Mouse (Mus musculus): ENCODE results near the gene D230025D16Rik. TPM values are rescaled to one million over a fixed set of nuclear protein-coding genes. Genes with fewer than 3 reads are reported as not detected.

Gene D230025D16Rik
- polyA plus RNA-seq, 1 experiment from 2014 or later = 39.9 TPM

- H3K4me3 ChIP-seq (replicated peaks; ENCODE audit: low read depth, low read length) = peak overlapping the region; percentile 97
- 60% methylated on average over 18 of the region's 18 CpGs for WGBS
- H3K9me3 ChIP-seq (ENCODE audit: control insufficient read depth, low read length) = no peaks in the 10 kb centered on the region
- peaks cover 51% of the 10 kb centered on the region for H3K36me3 ChIP-seq (ENCODE audit: control insufficient read depth, insufficient read depth, low read length)
- H3K9ac ChIP-seq (replicated peaks; ENCODE audit: low read length) = peak overlapping the region; percentile 93
- no peak overlapping the region for H3K27ac ChIP-seq (replicated peaks; ENCODE audit: low read depth, low read length)
- H3K4me1 ChIP-seq (ENCODE audit: control insufficient read depth, insufficient read depth, low read length) = peaks cover 12% of the 10 kb centered on the region
- peak overlapping the region; percentile 95 for H3K4me2 ChIP-seq (ENCODE audit: low read length)
- no peaks in the 10 kb centered on the region for H3K27me3 ChIP-seq (ENCODE audit: control insufficient read depth, insufficient read depth, low read length)
- DNase-seq (no peak), ATAC-seq (ENCODE audit: low FRiP score, low TSS enrichment) (no peak)
Observed at GRCm38 (mm10) chr8:105298351-105299252, 73.7 kb downstream of the D230025D16Rik start.

GRCm38 (mm10) chr8:105299962-105300361 is 75.0 kb downstream of the D230025D16Rik start:
- no peak overlapping the region for H3K9ac ChIP-seq (replicated peaks; ENCODE audit: low read length)
- H3K9me3 ChIP-seq (ENCODE audit: control insufficient read depth, low read length) = no peaks in the 10 kb centered on the region
- H3K36me3 ChIP-seq (ENCODE audit: control insufficient read depth, insufficient read depth, low read length) = peaks cover 64% of the 10 kb centered on the region
- DNase-seq = no peak
- 95% methylated on average over 8 of the region's 8 CpGs for WGBS
- H3K4me1 ChIP-seq (ENCODE audit: control insufficient read depth, insufficient read depth, low read length) = peaks cover 12% of the 10 kb centered on the region
- no peaks in the 10 kb centered on the region for H3K27me3 ChIP-seq (ENCODE audit: control insufficient read depth, insufficient read depth, low read length)
- no peak overlapping the region for H3K4me2 ChIP-seq (ENCODE audit: low read length)
- H3K4me3 ChIP-seq (replicated peaks; ENCODE audit: low read depth, low read length) = no peak overlapping the region
- H3K27ac ChIP-seq (replicated peaks; ENCODE audit: low read depth, low read length) = no peak overlapping the region
- no peak for ATAC-seq (ENCODE audit: low FRiP score, low TSS enrichment)

Other genes starting within 250 kb of the D230025D16Rik start
- gene Ces2h, start 224.3 kb upstream of the D230025D16Rik start, polyA plus RNA-seq (2014; fragmentation: Nextera tagmentation; extraction: Ambion mirVana) = not detected in 2 replicates
- not detected in 2 replicates for gene Ces3a, start 176.5 kb upstream of the D230025D16Rik start, polyA plus RNA-seq (2014; fragmentation: Nextera tagmentation; extraction: Ambion mirVana)
- not detected in 2 replicates for gene Ces3b, start 141.4 kb upstream of the D230025D16Rik start, polyA plus RNA-seq (2014; fragmentation: Nextera tagmentation; extraction: Ambion mirVana)
- not detected in 2 replicates for gene Ces4a, start 93.3 kb upstream of the D230025D16Rik start, polyA plus RNA-seq (2014; fragmentation: Nextera tagmentation; extraction: Ambion mirVana)
- gene Cbfb, start 54.5 kb upstream of the D230025D16Rik start, polyA plus RNA-seq (2014; fragmentation: Nextera tagmentation; extraction: Ambion mirVana) = 25.7 and 34.7 TPM in 2 replicates
- gene B3gnt9, start 30.0 kb downstream of the D230025D16Rik start, polyA plus RNA-seq (2014; fragmentation: Nextera tagmentation; extraction: Ambion mirVana) = 3.2 and 5.6 TPM in 2 replicates
- 13.5 and 15.0 TPM in 2 replicates for gene Tradd, start 39.5 kb downstream of the D230025D16Rik start, polyA plus RNA-seq (2014; fragmentation: Nextera tagmentation; extraction: Ambion mirVana)
- 0.72 and 0.96 TPM in 2 replicates for gene Fbxl8, start 39.5 kb downstream of the D230025D16Rik start, polyA plus RNA-seq (2014; fragmentation: Nextera tagmentation; extraction: Ambion mirVana)
- 0.14 and 0.35 TPM in 2 replicates for gene Hsf4, start 44.7 kb downstream of the D230025D16Rik start, polyA plus RNA-seq (2014; fragmentation: Nextera tagmentation; extraction: Ambion mirVana)
- 3.0 and 4.2 TPM in 2 replicates for gene Nol3, start 51.0 kb downstream of the D230025D16Rik start, polyA plus RNA-seq (2014; fragmentation: Nextera tagmentation; extraction: Ambion mirVana)
- 65.7 and 98.8 TPM in 2 replicates for gene 4931428F04Rik, start 64.7 kb downstream of the D230025D16Rik start, polyA plus RNA-seq (2014; fragmentation: Nextera tagmentation; extraction: Ambion mirVana)
- gene Exoc3l, start 71.0 kb downstream of the D230025D16Rik start, polyA plus RNA-seq (2014; fragmentation: Nextera tagmentation; extraction: Ambion mirVana) = 8.6 and 13.1 TPM in 2 replicates
- 43.9 and 51.7 TPM in 2 replicates for gene E2f4, start 72.5 kb downstream of the D230025D16Rik start, polyA plus RNA-seq (2014; fragmentation: Nextera tagmentation; extraction: Ambion mirVana)
- gene Elmo3, start 80.5 kb downstream of the D230025D16Rik start, polyA plus RNA-seq (2014; fragmentation: Nextera tagmentation; extraction: Ambion mirVana) = 0.55 and 1.1 TPM in 2 replicates
- 0.72 and 0.86 TPM in 2 replicates for gene Lrrc29, start 101.1 kb downstream of the D230025D16Rik start, polyA plus RNA-seq (2014; fragmentation: Nextera tagmentation; extraction: Ambion mirVana)
- gene Tmem208, start 101.2 kb downstream of the D230025D16Rik start, polyA plus RNA-seq (2014; fragmentation: Nextera tagmentation; extraction: Ambion mirVana) = 122 and 149 TPM in 2 replicates
- 0.59 and 0.84 TPM in 2 replicates for gene Fhod1, start 122.8 kb downstream of the D230025D16Rik start, polyA plus RNA-seq (2014; fragmentation: Nextera tagmentation; extraction: Ambion mirVana)
- gene Slc9a5, start 123.7 kb downstream of the D230025D16Rik start, polyA plus RNA-seq (2014; fragmentation: Nextera tagmentation; extraction: Ambion mirVana) = 8.3 and 10.2 TPM in 2 replicates
- 1.4 and 3.0 TPM in 2 replicates for gene Plekhg4, start 148.1 kb downstream of the D230025D16Rik start, polyA plus RNA-seq (2014; fragmentation: Nextera tagmentation; extraction: Ambion mirVana)
- not detected in 2 replicates for gene Kctd19, start 188.4 kb downstream of the D230025D16Rik start, polyA plus RNA-seq (2014; fragmentation: Nextera tagmentation; extraction: Ambion mirVana)
- gene Lrrc36, start 188.4 kb downstream of the D230025D16Rik start, polyA plus RNA-seq (2014; fragmentation: Nextera tagmentation; extraction: Ambion mirVana) = 1.5 and 1.7 TPM in 2 replicates
- 91.3 and 108 TPM in 2 replicates for gene Tppp3, start 246.4 kb downstream of the D230025D16Rik start, polyA plus RNA-seq (2014; fragmentation: Nextera tagmentation; extraction: Ambion mirVana)

All from midbrain, embryonic 14.5 days (tissue).